Mouse (Mus musculus) thymus, adult 2 months (tissue): ENCODE measurements around the gene Kcnrg. TPM values are rescaled to one million over a fixed set of nuclear protein-coding genes. Genes with fewer than 3 reads are reported as not detected.
"Not testable (repeated sequence)": the region's sequence is repeated elsewhere in the genome, so short reads cannot be mapped to it uniquely, and the experiment has no call there.

Experiments
- DNase-seq: peaks from one replicate; pipeline ENCODE4 v3.0.0; 2021
- H3K27ac ChIP-seq: fragments of 200-500 bp; 2 replicates; pipeline ENCODE4 v1.5.1; 2012; ENCODE audit warnings: low read length, control low read depth; ENCODE audit not compliant: control insufficient read depth, insufficient read depth
- H3K27me3 ChIP-seq: fragments of 200-500 bp; 2 replicates; pipeline ENCODE4 v1.6.1; 2012; ENCODE audit warnings: mild to moderate bottlenecking, low read length, moderate library complexity, mixed read lengths; ENCODE audit not compliant: control insufficient read depth, insufficient read depth
- H3K36me3 ChIP-seq: fragments of 200-500 bp; 2 replicates; pipeline ENCODE4 v1.6.1; 2012; ENCODE audit warnings: mild to moderate bottlenecking, low read length, moderate library complexity; ENCODE audit not compliant: control insufficient read depth, insufficient read depth
- H3K4me1 ChIP-seq: fragments of 200-500 bp; replicated peaks from 2 replicates; pipeline ENCODE4 v1.6.1; 2012; ENCODE audit warnings: low read length; ENCODE audit not compliant: control insufficient read depth, insufficient read depth
- H3K4me3 ChIP-seq: fragments of 200-500 bp; 2 replicates; pipeline ENCODE4 v1.5.1; 2012; ENCODE audit warnings: mild to moderate bottlenecking, low read length, control low read depth, moderate library complexity; ENCODE audit not compliant: control insufficient read depth, insufficient read depth
- CTCF ChIP-seq: fragments of 200-500 bp; IDR thresholded peaks from 2 replicates; pipeline ENCODE4 v1.5.1; 2012; ENCODE audit warnings: mild to moderate bottlenecking, control low read depth, low read length, moderate library complexity, borderline replicate concordance; ENCODE audit not compliant: control insufficient read depth, poor library complexity, insufficient read depth; ENCODE audit errors: extremely low read depth
- POLR2A ChIP-seq: fragments of 200-500 bp; IDR thresholded peaks from 2 replicates; pipeline ENCODE4 v1.6.1; 2012; ENCODE audit warnings: mild to moderate bottlenecking, low read length, control low read depth, moderate library complexity; ENCODE audit not compliant: control insufficient read depth, poor library complexity, insufficient read depth; ENCODE audit errors: extremely low read depth
- WGBS: fragments of 180-500 bp; shearing (Covaris S2); methylation state at CpG from one replicate; pipeline ENCODE4 v1.1.7; 2018; 5-methylcytosine and 5-hydroxymethylcytosine counted together
- polyA plus RNA-seq: library from polyadenylated mRNA; depleted of rRNA; stranded (reverse); fragments of >200 nt; gene quantifications from 2 replicates; pipeline ENCODE4 v1.2.3, GENCODE M21; 2012

Gene Kcnrg
- polyA plus RNA-seq, 1 experiment = 0.28 TPM

- TF ChIP-seq CTCF (no peak), POLR2A (no peak)
- WGBS = 77% methylated on average over 9 of the region's 9 CpGs
Measured at GRCm38 (mm10) chr14:61601348-61601747, 5.9 kb upstream of the Kcnrg start.

GRCm38 (mm10) chr14:61603069-61603755, 4.0 kb upstream of the Kcnrg start:
- TF ChIP-seq CTCF = no peak
- no peak for TF ChIP-seq POLR2A
- H3K36me3 ChIP-seq = no peaks in the 10 kb centered on the region
- 95% methylated on average over 8 of the region's 8 CpGs for WGBS
- DNase-seq = no peak
- H3K4me1 ChIP-seq = peaks cover 14% of the 10 kb centered on the region
- no peak overlapping the region for H3K27ac ChIP-seq
- H3K4me3 ChIP-seq = no peak overlapping the region
- H3K27me3 ChIP-seq = no peaks in the 10 kb centered on the region

More at GRCm38 (mm10) chr14:61601348-61601747, 5.9 kb upstream of the Kcnrg start:
- H3K27me3 ChIP-seq = no peaks in the 10 kb centered on the region
- H3K4me1 ChIP-seq = peaks cover 19% of the 10 kb centered on the region
- no peak overlapping the region for H3K4me3 ChIP-seq
- no peak for DNase-seq
- no peak overlapping the region for H3K27ac ChIP-seq
- no peaks in the 10 kb centered on the region for H3K36me3 ChIP-seq

GRCm38 (mm10) chr14:61604081-61604480, 3.2 kb upstream of the Kcnrg start:
- Histone ChIP-seq H3K27me3 (no peaks in the 10 kb centered on the region), H3K4me1 (peaks cover 9% of the 10 kb centered on the region), H3K27ac (no peak overlapping the region), H3K4me3 (no peak overlapping the region), H3K36me3 (no peaks in the 10 kb centered on the region)
- no peak for DNase-seq
- TF ChIP-seq POLR2A = no peak
- no peak for TF ChIP-seq CTCF
- 85% methylated on average over 3 of the region's 3 CpGs for WGBS

- not testable (repeated sequence) for H3K4me1 ChIP-seq, H3K27ac ChIP-seq, H3K4me3 ChIP-seq, DNase-seq, H3K27me3 ChIP-seq, H3K36me3 ChIP-seq
- 93% methylated on average over 2 of the region's 2 CpGs for WGBS
Measured at GRCm38 (mm10) chr14:61606088-61606487, 1.2 kb upstream of the Kcnrg start.

GRCm38 (mm10) chr14:61611766-61612165, 4.5 kb downstream of the Kcnrg start:
- H3K4me3 ChIP-seq = no peak overlapping the region
- H3K27me3 ChIP-seq = no peaks in the 10 kb centered on the region
- no peak overlapping the region for H3K27ac ChIP-seq
- DNase-seq = no peak
- H3K4me1 ChIP-seq = no peaks in the 10 kb centered on the region
- TF ChIP-seq POLR2A (no peak), CTCF (no peak)
- no peaks in the 10 kb centered on the region for H3K36me3 ChIP-seq
- WGBS = 98% methylated on average over 5 of the region's 5 CpGs

- TF ChIP-seq POLR2A (no peak), CTCF (no peak)
- no peaks in the 10 kb centered on the region for H3K36me3 ChIP-seq
- H3K27ac ChIP-seq = no peak overlapping the region
- DNase-seq = no peak
- no peak overlapping the region for H3K4me3 ChIP-seq
- no peaks in the 10 kb centered on the region for H3K27me3 ChIP-seq
- WGBS = 97% methylated on average over 2 of the region's 2 CpGs
- H3K4me1 ChIP-seq = no peaks in the 10 kb centered on the region
Measured at GRCm38 (mm10) chr14:61613319-61613718, 6.1 kb downstream of the Kcnrg start.

GRCm38 (mm10) chr14:61620371-61620770, 13.1 kb downstream of the Kcnrg start:
- Histone ChIP-seq H3K4me1 (no peaks in the 10 kb centered on the region), H3K36me3 (peaks cover 9% of the 10 kb centered on the region), H3K27me3 (no peaks in the 10 kb centered on the region), H3K4me3 (no peak overlapping the region), H3K27ac (no peak overlapping the region)
- DNase-seq = no peak
- WGBS = 48% methylated on average over 2 of the region's 2 CpGs
- TF ChIP-seq POLR2A = no peak
- no peak for TF ChIP-seq CTCF
